Mouse (Mus musculus): ENCODE data around the gene Tceal5. TPM values are rescaled to one million over a fixed set of nuclear protein-coding genes. Genes with fewer than 3 reads are reported as not detected.
"Not testable (repeated sequence)": the region's sequence is repeated elsewhere in the genome, so short reads cannot be mapped to it uniquely, and the experiment has no call there.

Gene Tceal5
- total and polyA plus RNA-seq, 2 experiments from 2014 or later = 7.9 to 39.2 TPM

GRCm38 (mm10) chrX:136243181-136243580 is 39.5 kb upstream of the Tceal5 start:
- TF ChIP-seq CTCF (IDR thresholded peaks at IDR 0.05) = no peak
- WGBS = 92% methylated on average over 2 of the region's 2 CpGs
- no peaks in the 10 kb centered on the region for H3K36me3 ChIP-seq (ENCODE audit: insufficient read depth, low read length)
- no peak overlapping the region for H3K9ac ChIP-seq (replicated peaks; ENCODE audit: low read length, poor library complexity, severe bottlenecking)
- H3K9me3 ChIP-seq (ENCODE audit: low read length) = no peaks in the 10 kb centered on the region
- no peak for DNase-seq (ENCODE audit: low spot score)
- H3K4me1 ChIP-seq (ENCODE audit: insufficient read depth, low read length) = no peaks in the 10 kb centered on the region
- H3K27ac ChIP-seq (ENCODE audit: low read depth, low read length) = no peak overlapping the region
- H3K4me2 ChIP-seq (ENCODE audit: low read depth, low read length, poor library complexity, severe bottlenecking) = no peak overlapping the region
- H3K27me3 ChIP-seq (ENCODE audit: insufficient read depth, low read length) = no peaks in the 10 kb centered on the region
- no peak overlapping the region for H3K4me3 ChIP-seq (ENCODE audit: low read depth, low read length)
- ATAC-seq (ENCODE audit: low FRiP score) = no peak

- no peak overlapping the region for H3K4me2 ChIP-seq (ENCODE audit: low read depth, low read length, poor library complexity, severe bottlenecking)
- ATAC-seq (ENCODE audit: low FRiP score) (no peak), DNase-seq (ENCODE audit: low spot score) (peak; percentile 47)
- no peaks in the 10 kb centered on the region for H3K27me3 ChIP-seq (ENCODE audit: insufficient read depth, low read length)
- no peaks in the 10 kb centered on the region for H3K9me3 ChIP-seq (ENCODE audit: low read length)
- no peaks in the 10 kb centered on the region for H3K36me3 ChIP-seq (ENCODE audit: insufficient read depth, low read length)
- 43% methylated on average over 3 of the region's 3 CpGs for WGBS
- peak; percentile 72 for TF ChIP-seq CTCF (IDR thresholded peaks at IDR 0.05)
- no peaks in the 10 kb centered on the region for H3K4me1 ChIP-seq (ENCODE audit: insufficient read depth, low read length)
- no peak overlapping the region for H3K27ac ChIP-seq (ENCODE audit: low read depth, low read length)
- no peak overlapping the region for H3K9ac ChIP-seq (replicated peaks; ENCODE audit: low read length, poor library complexity, severe bottlenecking)
- no peak overlapping the region for H3K4me3 ChIP-seq (ENCODE audit: low read depth, low read length)
These were observed 34.4 kb upstream of the Tceal5 start for GRCm38 (mm10) chrX:136238118-136238517.

GRCm38 (mm10) chrX:136227768-136228167 is 24.1 kb upstream of the Tceal5 start:
- Histone ChIP-seq H3K27me3 (ENCODE audit: insufficient read depth, low read length) (no peaks in the 10 kb centered on the region), H3K27ac (ENCODE audit: low read depth, low read length) (no peak overlapping the region), H3K9ac (replicated peaks; ENCODE audit: low read length, poor library complexity, severe bottlenecking) (no peak overlapping the region), H3K4me1 (ENCODE audit: insufficient read depth, low read length) (no peaks in the 10 kb centered on the region), H3K4me3 (ENCODE audit: low read depth, low read length) (no peak overlapping the region), H3K36me3 (ENCODE audit: insufficient read depth, low read length) (no peaks in the 10 kb centered on the region), H3K9me3 (ENCODE audit: low read length) (no peaks in the 10 kb centered on the region), H3K4me2 (ENCODE audit: low read depth, low read length, poor library complexity, severe bottlenecking) (no peak overlapping the region)
- no peak for ATAC-seq (ENCODE audit: low FRiP score)
- WGBS = 57% methylated on average over 5 of the region's 5 CpGs
- DNase-seq (ENCODE audit: low spot score) = no peak
- no peak for TF ChIP-seq CTCF (IDR thresholded peaks at IDR 0.05)

GRCm38 (mm10) chrX:136223714-136224113 is 20.0 kb upstream of the Tceal5 start:
- H3K27me3 ChIP-seq (ENCODE audit: insufficient read depth, low read length) = no peaks in the 10 kb centered on the region
- no peaks in the 10 kb centered on the region for H3K36me3 ChIP-seq (ENCODE audit: insufficient read depth, low read length)
- WGBS = 69% methylated on average over 6 of the region's 6 CpGs
- H3K9ac ChIP-seq (replicated peaks; ENCODE audit: low read length, poor library complexity, severe bottlenecking) = no peak overlapping the region
- H3K4me3 ChIP-seq (ENCODE audit: low read depth, low read length) = no peak overlapping the region
- H3K27ac ChIP-seq (ENCODE audit: low read depth, low read length) = no peak overlapping the region
- DNase-seq (ENCODE audit: low spot score) (no peak), ATAC-seq (ENCODE audit: low FRiP score) (no peak)
- no peaks in the 10 kb centered on the region for H3K4me1 ChIP-seq (ENCODE audit: insufficient read depth, low read length)
- H3K9me3 ChIP-seq (ENCODE audit: low read length) = no peaks in the 10 kb centered on the region
- no peak overlapping the region for H3K4me2 ChIP-seq (ENCODE audit: low read depth, low read length, poor library complexity, severe bottlenecking)
- TF ChIP-seq CTCF (IDR thresholded peaks at IDR 0.05) = no peak

GRCm38 (mm10) chrX:136216303-136216702 is 12.6 kb upstream of the Tceal5 start:
- no peak for DNase-seq (ENCODE audit: low spot score)
- 34% methylated on average over 1 of the region's 1 CpGs for WGBS
- no peak for TF ChIP-seq CTCF (IDR thresholded peaks at IDR 0.05)

GRCm38 (mm10) chrX:136214729-136215677 is 11.3 kb upstream of the Tceal5 start, which contains the start of the genes Tceal7 and Bex1:
Gene Tceal7, plus strand, starts transcription at chrX:136214779.
Gene Bex1, minus strand, starts transcription at chrX:136215513.
- H3K4me1 ChIP-seq (ENCODE audit: insufficient read depth, low read length); H3K27me3 ChIP-seq (ENCODE audit: insufficient read depth, low read length); DNase-seq (ENCODE audit: low spot score); H3K9me3 ChIP-seq (ENCODE audit: low read length); H3K36me3 ChIP-seq (ENCODE audit: insufficient read depth, low read length); H3K27ac ChIP-seq (ENCODE audit: low read depth, low read length): not testable (repeated sequence)
- Histone ChIP-seq H3K4me3 (ENCODE audit: low read depth, low read length) (peak within 1 kb of the TSS; percentile 35), H3K4me2 (ENCODE audit: low read depth, low read length, poor library complexity, severe bottlenecking) (peak within 1 kb of the TSS; percentile 34), H3K9ac (replicated peaks; ENCODE audit: low read length, poor library complexity, severe bottlenecking) (peak within 1 kb of the TSS; percentile 39; the same call in 1 of the 2 replicates)
- 30% methylated on average over 7 of the region's 67 CpGs for WGBS
- peak; percentile 93 for ATAC-seq (ENCODE audit: low FRiP score)

More at GRCm38 (mm10) chrX:136216303-136216702, 12.6 kb upstream of the Tceal5 start:
- Histone ChIP-seq H3K9ac (replicated peaks; ENCODE audit: low read length, poor library complexity, severe bottlenecking) (no peak overlapping the region), H3K27ac (ENCODE audit: low read depth, low read length) (no peak overlapping the region), H3K27me3 (ENCODE audit: insufficient read depth, low read length) (no peaks in the 10 kb centered on the region), H3K4me2 (ENCODE audit: low read depth, low read length, poor library complexity, severe bottlenecking) (no peak overlapping the region), H3K4me3 (ENCODE audit: low read depth, low read length) (no peak overlapping the region), H3K36me3 (ENCODE audit: insufficient read depth, low read length) (no peaks in the 10 kb centered on the region), H3K9me3 (ENCODE audit: low read length) (no peaks in the 10 kb centered on the region), H3K4me1 (ENCODE audit: insufficient read depth, low read length) (no peaks in the 10 kb centered on the region)
- no peak for ATAC-seq (ENCODE audit: low FRiP score)

All from midbrain, postnatal 0 days (tissue).